Mouse (Mus musculus) ovary, adult 18-20 months (tissue): ENCODE data around the gene Naa40.

ENCODE experiments used
- DNase-seq: peaks from one replicate; pipeline ENCODE4 v3.0.0; 2022; ENCODE audit warnings: low spot score, mixed read lengths

Gene Naa40

DNA sequence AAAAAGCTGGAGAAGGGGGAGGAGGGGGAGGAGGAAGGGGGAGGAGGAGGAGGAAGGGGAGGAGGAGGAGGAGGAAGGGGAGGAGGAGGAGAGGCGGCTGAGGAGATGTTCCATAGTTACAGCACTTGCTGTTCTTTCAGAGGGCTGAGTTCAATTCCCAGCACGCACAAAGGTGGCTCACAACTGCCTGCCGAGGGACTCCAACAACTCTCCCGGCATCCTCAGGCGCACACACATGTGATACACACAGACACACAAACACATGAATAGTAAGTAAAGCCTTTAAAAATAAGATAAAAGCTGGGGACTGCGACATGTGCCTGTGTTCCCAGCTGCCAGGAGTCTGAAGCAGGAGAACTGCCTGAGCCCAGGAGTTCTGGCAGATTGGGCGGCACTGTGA lies 59.5 kb downstream of the Naa40 start:
- DNase-seq = no peak

DNA sequence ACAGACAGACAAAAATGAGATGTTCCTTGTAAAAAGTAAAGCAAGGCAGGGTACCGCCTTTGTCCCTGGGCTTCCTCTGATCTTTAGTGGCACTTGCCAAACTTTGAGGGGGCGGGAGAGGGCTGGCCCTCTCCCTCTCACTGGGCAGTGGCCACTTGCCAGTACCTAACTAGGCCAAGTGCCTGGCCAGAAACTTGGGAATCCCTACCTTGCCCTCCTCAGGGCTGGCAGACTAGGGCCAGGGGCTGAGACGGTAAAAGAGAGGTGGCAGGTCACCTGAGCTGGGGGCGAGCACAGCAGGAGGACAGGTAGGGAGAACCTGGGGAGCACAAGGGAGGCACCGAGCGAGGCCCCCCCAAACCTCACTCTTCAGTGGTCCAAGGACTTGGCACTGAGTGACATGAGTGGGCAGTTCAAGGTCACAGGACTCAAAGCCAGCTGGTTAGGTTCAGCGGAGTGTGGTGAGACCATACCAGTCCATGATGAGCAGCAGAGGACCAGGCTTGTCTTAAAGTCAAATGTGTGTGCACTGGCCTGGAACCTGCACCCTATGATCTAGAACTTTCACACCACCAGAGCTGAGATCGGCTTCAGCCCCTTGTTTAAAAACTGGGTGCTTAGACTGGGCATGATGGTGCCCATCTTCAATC lies 60.1 kb downstream of the Naa40 start:
- no peak for DNase-seq

DNA sequence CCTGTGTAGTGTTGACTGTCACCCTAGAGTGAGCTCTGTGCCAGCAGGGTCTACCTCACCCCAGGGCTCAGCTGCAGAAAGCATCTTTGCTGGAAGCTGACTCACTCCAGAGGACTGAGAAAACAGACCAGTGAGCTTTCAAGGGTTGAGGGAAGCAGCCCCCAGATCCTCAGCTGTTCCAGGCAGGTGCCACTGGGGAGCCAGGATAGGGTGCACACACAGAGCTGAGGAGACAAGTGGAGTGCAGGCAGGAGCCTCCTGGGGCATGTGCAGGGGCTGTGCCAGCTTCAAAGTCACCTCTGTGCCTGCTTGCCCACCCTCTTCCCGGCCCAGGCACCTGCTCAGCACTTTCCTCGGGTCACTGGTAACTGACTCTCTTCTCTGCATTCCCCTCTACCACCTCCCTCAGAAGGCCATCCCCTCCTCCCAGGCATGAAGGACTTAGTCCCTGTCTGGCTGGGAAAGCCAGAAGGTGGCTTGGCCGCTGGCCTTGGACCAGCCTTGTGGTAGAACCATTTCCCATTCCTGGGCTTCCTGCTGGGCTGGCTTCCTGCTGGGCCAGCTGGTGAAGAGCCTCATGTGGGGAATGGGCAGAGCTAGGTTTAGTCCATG lies 62.0 kb downstream of the Naa40 start:
- no peak for DNase-seq

GRCm38 (mm10) chr19:7177804-7178511 lies 63.0 kb downstream of the Naa40 start:
- no peak for DNase-seq

- DNase-seq = no peak
Measured at GRCm38 (mm10) chr19:7176041-7176696, 64.8 kb downstream of the Naa40 start.
